Mouse (Mus musculus) heart, embryonic 14.5 days (tissue): ENCODE data around the gene Rps6ka6. TPM values are rescaled to one million over a fixed set of nuclear protein-coding genes. Genes with fewer than 3 reads are reported as not detected.

ENCODE experiments used
- ATAC-seq: fragments of 200-750 bp; cut with Nextera tagmentation; 2 replicates; pipeline ENCODE4 v1.8.0; 2017; ENCODE audit warnings: low read depth, moderate TSS enrichment; ENCODE audit not compliant: insufficient number of reproducible peaks, insufficient read depth, low FRiP score
- H3K27ac ChIP-seq, 2 experiments: fragments of 200-500 bp in 1 of 2; fragments of 300-500 bp in 1 of 2; sonication (generic) in 1 of 2; replicated peaks in 1 of 2; 2 replicates each; pipeline ENCODE4 v1.5.1; 2012 to 2014; ENCODE audit warnings: low read depth in 2 of 2, low read length in 2 of 2, control low read depth in 1 of 2, mild to moderate bottlenecking in 1 of 2, mixed read lengths in 1 of 2; ENCODE audit not compliant: control insufficient read depth in 1 of 2, insufficient read depth in 1 of 2
- H3K27me3 ChIP-seq: fragments of 300-500 bp; sonication (generic); 2 replicates; pipeline ENCODE4 v1.6.1; 2014; ENCODE audit warnings: mild to moderate bottlenecking, low read length, control low read depth; ENCODE audit not compliant: control insufficient read depth, insufficient read depth
- H3K36me3 ChIP-seq: fragments of 300-500 bp; sonication (generic); 2 replicates; pipeline ENCODE4 v1.6.1; 2014; ENCODE audit warnings: mild to moderate bottlenecking, control low read depth, low read length, mixed read lengths; ENCODE audit not compliant: control insufficient read depth, insufficient read depth
- H3K4me1 ChIP-seq, 2 experiments: fragments of 200-500 bp in 1 of 2; fragments of 300-500 bp in 1 of 2; sonication (generic) in 1 of 2; 2 replicates each; pipeline ENCODE4 v1.6.1; 2012 to 2014; ENCODE audit warnings: low read length in 2 of 2, control low read depth in 1 of 2, mixed read lengths in 1 of 2; ENCODE audit not compliant: control insufficient read depth in 2 of 2, insufficient read depth in 2 of 2
- H3K4me2 ChIP-seq: fragments of 300-500 bp; sonication (generic); 2 replicates; pipeline ENCODE4 v1.6.1; 2014; ENCODE audit warnings: mild to moderate bottlenecking, low read length
- H3K4me3 ChIP-seq, 2 experiments: fragments of 200-500 bp in 1 of 2; fragments of 300-500 bp in 1 of 2; sonication (generic) in 1 of 2; 2 replicates each; pipeline ENCODE4 v1.5.1; 2012 to 2014; ENCODE audit warnings: low read length in 2 of 2, mild to moderate bottlenecking in 2 of 2, control low read depth in 1 of 2, low read depth in 1 of 2, moderate library complexity in 1 of 2; ENCODE audit not compliant: control insufficient read depth in 1 of 2, insufficient read depth in 1 of 2
- H3K9ac ChIP-seq: fragments of 300-500 bp; sonication (generic); 2 replicates; pipeline ENCODE4 v1.6.1; 2014; ENCODE audit warnings: mild to moderate bottlenecking, low read length
- H3K9me3 ChIP-seq: fragments of 300-500 bp; sonication (generic); 2 replicates; pipeline ENCODE4 v1.6.1; 2016; ENCODE audit warnings: low read length, control low read depth; ENCODE audit not compliant: control insufficient read depth
- WGBS: fragments of 180-500 bp; shearing (Covaris S2); extraction: QIAGEN DNeasy Blood & Tissue Kit; methylation state at CpG from one replicate; pipeline ENCODE4 v1.1.7; 2014; 5-methylcytosine and 5-hydroxymethylcytosine counted together
- polyA plus RNA-seq: library from polyadenylated mRNA; unstranded; fragments of >200 nt; fragmentation: Nextera tagmentation; extraction: Ambion mirVana; gene quantifications from 2 replicates; pipeline ENCODE4 v1.2.1, GENCODE M21; 2014

Rps6ka6 gene
- polyA plus RNA-seq: 9.0 and 10.2 TPM in 2 replicates

DNA sequence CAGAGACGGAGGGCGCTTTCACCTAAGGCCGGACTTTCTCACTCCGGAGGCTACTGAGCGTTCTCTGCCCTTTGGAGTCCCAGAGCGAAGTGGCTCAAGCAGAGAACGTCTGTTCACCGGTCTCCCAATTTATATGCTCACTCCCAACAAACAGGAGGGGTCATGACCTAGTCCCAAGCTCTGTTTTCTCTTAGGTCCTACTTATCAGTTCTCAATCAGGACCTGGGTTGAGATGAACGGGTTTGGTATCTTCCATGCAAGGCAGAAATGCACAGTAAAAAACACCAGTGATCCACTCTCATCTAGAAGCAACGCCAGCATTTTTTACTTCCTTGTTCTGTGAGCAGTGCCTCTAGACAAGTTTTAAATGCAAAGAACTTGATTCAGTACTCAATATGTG is at the start of gene Rps6ka6:
Rps6ka6 (minus strand) TSS at position 101 of the 400 bp plus-strand sequence.
- H3K4me2 ChIP-seq: no peak within 1 kb of the TSS
- ATAC-seq: no peak
- WGBS: 59% methylated on average over 10 of the region's 10 CpGs
- H3K27ac ChIP-seq: no peak within 1 kb of the TSS
- H3K9ac ChIP-seq: no peak within 1 kb of the TSS
- H3K9me3 ChIP-seq: no peaks in the 10 kb centered on the region
- H3K36me3 ChIP-seq: no peaks in the 10 kb centered on the region
- no peak within 1 kb of the TSS for H3K4me3 ChIP-seq
- H3K4me1 ChIP-seq: no peaks in the 10 kb centered on the region
- no peaks in the 10 kb centered on the region for H3K27me3 ChIP-seq

DNA sequence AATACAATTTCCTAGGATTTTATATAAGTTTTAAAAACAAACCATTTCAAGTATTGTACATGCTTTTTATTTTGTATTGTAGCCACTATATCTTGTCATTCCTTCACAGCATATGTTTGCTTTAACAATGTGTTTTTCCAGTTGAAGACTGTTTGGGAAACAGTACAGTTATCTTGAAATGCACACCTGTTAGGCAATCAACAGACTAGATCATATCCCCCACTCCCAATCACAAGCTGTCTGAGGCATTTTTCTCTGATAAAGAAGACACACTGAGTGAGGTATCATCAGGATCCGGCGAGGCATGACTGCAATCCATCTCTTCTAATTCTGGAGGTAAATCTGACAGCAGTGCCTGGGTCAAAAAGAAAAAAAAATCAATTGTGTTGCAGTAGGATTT is 39.3 kb upstream of the Rps6ka6 start:
- Histone ChIP-seq H3K9me3 (no peaks in the 10 kb centered on the region), H3K4me1 (no peaks in the 10 kb centered on the region), H3K27ac (no peak overlapping the region), H3K4me3 (no peak overlapping the region), H3K9ac (no peak overlapping the region), H3K27me3 (no peaks in the 10 kb centered on the region), H3K4me2 (no peak overlapping the region), H3K36me3 (no peaks in the 10 kb centered on the region)
- ATAC-seq: no peak
- WGBS: 54% methylated on average over 2 of the region's 2 CpGs

DNA sequence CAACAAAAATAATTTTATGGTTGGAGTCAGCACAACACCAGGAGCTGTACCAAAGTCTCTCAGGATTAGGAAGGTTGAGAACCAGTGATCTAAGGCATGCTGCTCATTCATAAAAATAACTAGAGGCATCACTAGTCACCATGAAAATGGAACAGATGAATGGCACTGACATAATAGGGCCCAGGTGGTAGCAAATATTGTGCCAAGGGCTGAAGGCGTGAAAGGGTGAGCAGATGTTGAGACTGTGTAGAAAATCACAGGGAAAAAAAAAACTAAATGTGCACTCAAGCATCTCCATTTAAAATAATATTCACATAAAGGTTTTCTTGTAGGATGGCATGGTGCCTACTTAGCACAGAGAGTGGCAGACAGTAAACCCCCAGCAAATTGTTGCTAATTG is 19.6 kb downstream of the Rps6ka6 start:
- ATAC-seq: no peak
- 81% methylated on average over 1 of the region's 1 CpGs for WGBS
- Histone ChIP-seq H3K27me3 (no peaks in the 10 kb centered on the region), H3K27ac (no peak overlapping the region), H3K4me1 (no peaks in the 10 kb centered on the region), H3K9ac (no peak overlapping the region), H3K36me3 (no peaks in the 10 kb centered on the region), H3K9me3 (no peaks in the 10 kb centered on the region), H3K4me3 (no peak overlapping the region), H3K4me2 (no peak overlapping the region)

DNA sequence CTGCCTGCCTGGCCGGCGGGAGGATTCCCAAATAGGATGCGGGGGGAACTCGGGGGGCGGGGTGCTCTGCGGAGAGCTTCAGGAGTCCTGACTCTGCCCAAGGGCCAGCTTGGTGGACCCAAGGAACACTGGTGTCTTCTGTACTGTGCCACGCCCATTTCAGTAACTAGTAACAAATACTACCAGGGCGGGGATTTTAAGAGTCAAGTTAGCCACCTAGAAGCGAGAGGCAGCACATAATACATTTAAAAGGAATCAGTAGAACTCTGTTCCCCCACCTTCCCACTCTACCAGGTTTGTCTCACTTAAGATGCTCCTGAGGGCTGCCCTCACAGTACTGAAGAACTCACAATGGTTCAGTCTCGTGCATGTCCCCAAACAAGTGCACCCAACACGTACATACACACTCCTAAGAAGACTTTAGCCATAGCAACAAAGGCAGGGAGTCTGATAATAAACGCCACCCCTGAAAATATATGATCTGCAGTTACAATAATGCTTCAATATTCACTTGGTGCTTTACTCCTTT is 74.1 kb downstream of the Rps6ka6 start:
- H3K4me3 ChIP-seq: peak overlapping the region; percentile 48 to 58
- no peaks in the 10 kb centered on the region for H3K4me1 ChIP-seq
- H3K27ac ChIP-seq: no peak overlapping the region
- no peaks in the 10 kb centered on the region for H3K36me3 ChIP-seq
- H3K27me3 ChIP-seq: no peaks in the 10 kb centered on the region
- 18% methylated on average over 12 of the region's 12 CpGs for WGBS
- H3K9ac ChIP-seq: peak overlapping the region; percentile 10; the same call in 1 of the 2 replicates
- H3K4me2 ChIP-seq: peak overlapping the region; percentile 75
- ATAC-seq: no peak
- H3K9me3 ChIP-seq: no peaks in the 10 kb centered on the region

DNA sequence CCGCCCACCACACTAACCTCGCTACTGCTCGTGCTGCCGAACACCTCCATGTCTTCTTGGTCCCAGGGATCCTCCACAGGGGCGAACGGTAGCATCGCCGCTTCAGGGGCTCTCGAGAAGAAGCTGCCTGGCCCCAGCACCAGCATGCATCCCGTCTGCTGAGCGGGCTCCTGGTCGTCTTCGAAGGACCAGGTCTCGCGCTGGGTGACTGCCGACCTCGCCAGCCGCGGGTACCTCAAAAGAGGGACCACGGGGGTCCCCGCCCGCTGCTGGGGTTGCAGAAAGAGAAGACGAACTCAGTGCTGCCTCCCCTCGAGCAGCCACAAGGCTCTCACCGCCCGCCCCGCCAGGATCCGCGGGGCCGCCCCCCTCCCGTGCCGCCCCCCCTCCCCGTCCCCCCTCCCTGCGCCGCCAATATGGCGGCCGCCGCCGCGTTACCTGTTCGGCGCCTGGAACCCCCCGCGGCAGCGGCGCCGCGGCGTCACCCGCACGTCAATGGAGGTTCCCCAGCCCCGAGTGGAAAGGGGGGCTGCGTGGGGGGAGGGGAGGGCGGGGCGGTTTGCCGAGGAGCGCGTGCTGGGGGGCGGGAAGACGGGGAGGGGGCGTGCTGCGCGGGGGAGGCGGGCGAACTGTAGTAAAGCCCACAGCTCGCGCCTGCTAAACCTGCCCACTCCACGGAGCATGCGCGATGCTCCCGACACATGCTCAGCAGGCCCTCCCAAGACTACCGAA is 74.8 kb downstream of the Rps6ka6 start:
- peak overlapping the region in 1 of 2 experiments; percentile 47; a peak in 2 of 4 replicates for H3K27ac ChIP-seq
- H3K4me1 ChIP-seq: no peaks in the 10 kb centered on the region
- H3K9me3 ChIP-seq: no peaks in the 10 kb centered on the region
- peak overlapping the region; percentile 48 to 58 for H3K4me3 ChIP-seq
- H3K27me3 ChIP-seq: no peaks in the 10 kb centered on the region
- WGBS: 14% methylated on average over 53 of the region's 72 CpGs
- H3K4me2 ChIP-seq: peak overlapping the region; percentile 75
- peak overlapping the region; percentile 70 for H3K9ac ChIP-seq
- ATAC-seq: peak; percentile 88
- no peaks in the 10 kb centered on the region for H3K36me3 ChIP-seq

DNA sequence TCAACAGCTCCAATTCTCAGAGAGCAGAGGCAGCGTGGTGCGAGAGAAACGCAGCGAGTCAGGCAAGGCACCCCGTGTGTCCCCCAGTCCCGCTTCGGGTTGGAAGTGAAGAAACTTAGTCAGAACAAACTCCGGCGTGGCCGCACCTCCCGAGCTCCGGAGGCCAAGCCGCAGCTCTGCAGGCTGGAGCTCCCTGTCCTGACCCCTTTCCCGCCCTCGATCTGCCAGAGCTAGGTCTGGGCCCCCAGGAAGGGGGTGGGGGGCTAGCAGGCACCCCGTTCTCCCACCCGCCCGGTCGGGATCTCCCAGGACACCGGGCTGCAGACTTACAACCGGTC is 75.3 kb downstream of the Rps6ka6 start:
- Histone ChIP-seq H3K4me3 (peak overlapping the region; percentile 48 to 58), H3K4me1 (no peaks in the 10 kb centered on the region), H3K36me3 (no peaks in the 10 kb centered on the region), H3K9me3 (no peaks in the 10 kb centered on the region), H3K4me2 (peak overlapping the region; percentile 75), H3K9ac (peak overlapping the region; percentile 70), H3K27ac (peak overlapping the region in 1 of 2 experiments; percentile 47; a peak in 1 of 4 replicates), H3K27me3 (no peaks in the 10 kb centered on the region)
- WGBS: 22% methylated on average over 21 of the region's 21 CpGs
- ATAC-seq: peak; percentile 37; the same call in 1 of the 2 replicates

DNA sequence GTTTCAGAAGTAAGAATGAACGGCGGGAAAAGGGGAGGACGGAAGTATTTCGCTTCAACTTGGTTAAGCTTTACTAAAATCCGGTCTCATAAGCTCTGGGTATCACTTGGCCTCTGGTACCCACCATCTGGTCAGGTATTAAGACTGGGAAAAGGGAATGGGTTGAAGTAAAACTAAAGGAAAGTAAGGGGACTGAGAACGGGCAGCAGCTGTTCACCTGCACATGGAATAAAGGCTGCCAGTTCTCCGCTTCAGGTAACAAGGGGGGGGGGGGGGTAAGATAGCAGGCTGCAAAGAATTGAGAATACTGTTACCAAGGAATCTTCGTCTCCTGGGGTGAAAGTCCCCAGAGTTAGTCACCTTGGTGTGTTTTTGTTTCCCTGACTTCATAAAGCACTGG is 75.7 kb downstream of the Rps6ka6 start:
- no peaks in the 10 kb centered on the region for H3K4me1 ChIP-seq
- H3K27ac ChIP-seq: 0 out of 4 replicates have a peak overlapping the region, but pooled peaks of 1 of the 2 experiments have one; percentile 47
- no peaks in the 10 kb centered on the region for H3K9me3 ChIP-seq
- no peaks in the 10 kb centered on the region for H3K27me3 ChIP-seq
- ATAC-seq: no peak
- H3K9ac ChIP-seq: peak overlapping the region; percentile 70
- no peaks in the 10 kb centered on the region for H3K36me3 ChIP-seq
- H3K4me2 ChIP-seq: peak overlapping the region; percentile 75
- WGBS: 16% methylated on average over 8 of the region's 8 CpGs
- peak overlapping the region; percentile 48 to 58 for H3K4me3 ChIP-seq
